Mouse (Mus musculus) mature B cell (primary cell): ENCODE results near the gene Siglech.
"Not testable (repeated sequence)": the region's sequence is repeated elsewhere in the genome, so short reads cannot be mapped to it uniquely, and the experiment has no call there.

Experiments used
- in situ Hi-C: fragments of 300-500 bp; cut with MboI; formaldehyde crosslinking; loops from 2 replicates; pipeline ENCODE4 v1.14.3; 2019

Gene Siglech

GRCm38 (mm10) chr7:55767926-55768325, at the start of gene Siglech:
Gene Siglech (plus strand): TSS chr7:55768178.
- in situ Hi-C loops, result no loop called here

GRCm38 (mm10) chr7:55722673-55723072, 45.3 kb upstream of the Siglech start:
- in situ Hi-C loops, result no loop called here

- in situ Hi-C loops, result no loop called here
These were observed 39.1 kb upstream of the Siglech start for GRCm38 (mm10) chr7:55728903-55729302.

GRCm38 (mm10) chr7:55734483-55734882, 33.5 kb upstream of the Siglech start:
- in situ Hi-C loops, result no loop called here

GRCm38 (mm10) chr7:55737125-55737912, 30.7 kb upstream of the Siglech start:
- in situ Hi-C loops, result no loop called here

- in situ Hi-C loops, result no loop called here
These were observed 24.2 kb upstream of the Siglech start for GRCm38 (mm10) chr7:55743614-55744267.

- in situ Hi-C loops, result no loop called here
These were observed 23.3 kb upstream of the Siglech start for GRCm38 (mm10) chr7:55744566-55745220.

GRCm38 (mm10) chr7:55750841-55751240, 17.1 kb upstream of the Siglech start:
- in situ Hi-C loops, result no loop called here

GRCm38 (mm10) chr7:55759346-55759745, 8.6 kb upstream of the Siglech start:
- in situ Hi-C loops, result no loop called here

- in situ Hi-C loops, result no loop called here
These were observed 12.0 kb downstream of the Siglech start for GRCm38 (mm10) chr7:55780011-55780410.

- in situ Hi-C loops, result no loop called here
These were observed 14.5 kb downstream of the Siglech start for GRCm38 (mm10) chr7:55782493-55782892.

GRCm38 (mm10) chr7:55784580-55784979, 16.6 kb downstream of the Siglech start:
- in situ Hi-C loops, result no loop called here

- in situ Hi-C loops, result not testable (repeated sequence)
These were observed 22.6 kb downstream of the Siglech start for GRCm38 (mm10) chr7:55790586-55790985.

GRCm38 (mm10) chr7:55792280-55792679, 24.3 kb downstream of the Siglech start:
- in situ Hi-C loops, result no loop called here

- in situ Hi-C loops, result no loop called here
These were observed 25.4 kb downstream of the Siglech start for GRCm38 (mm10) chr7:55793236-55793951.

GRCm38 (mm10) chr7:55793952-55794603, 26.1 kb downstream of the Siglech start, which contains the start of gene Tubgcp5:
Gene Tubgcp5 (plus strand): TSS chr7:55794154.
- in situ Hi-C loops, result no loop called here

- in situ Hi-C loops, result no loop called here
These were observed 32.0 kb downstream of the Siglech start for GRCm38 (mm10) chr7:55799981-55800380.

- in situ Hi-C loops, result no loop called here
These were observed 42.0 kb downstream of the Siglech start for GRCm38 (mm10) chr7:55809967-55810366.

GRCm38 (mm10) chr7:55824468-55824867, 56.5 kb downstream of the Siglech start:
- in situ Hi-C loops, result no loop called here

- in situ Hi-C loops, result no loop called here
These were observed 59.6 kb downstream of the Siglech start for GRCm38 (mm10) chr7:55827551-55827950.
